Mouse (Mus musculus) liver, adult 2 months (tissue): ENCODE data around the gene Ndufaf1.

Experiments
- CTCF ChIP-seq: fragments of 200-500 bp; IDR thresholded peaks from 2 replicates; pipeline ENCODE4 v1.5.1; 2011; ENCODE audit warnings: low read depth, low read length, control low read depth
- POLR2A ChIP-seq: fragments of 200-500 bp; IDR thresholded peaks from 2 replicates; pipeline ENCODE4 v1.6.1; 2011; ENCODE audit warnings: low read length, control low read depth; ENCODE audit not compliant: insufficient read depth; ENCODE audit errors: extremely low read depth

DNA sequence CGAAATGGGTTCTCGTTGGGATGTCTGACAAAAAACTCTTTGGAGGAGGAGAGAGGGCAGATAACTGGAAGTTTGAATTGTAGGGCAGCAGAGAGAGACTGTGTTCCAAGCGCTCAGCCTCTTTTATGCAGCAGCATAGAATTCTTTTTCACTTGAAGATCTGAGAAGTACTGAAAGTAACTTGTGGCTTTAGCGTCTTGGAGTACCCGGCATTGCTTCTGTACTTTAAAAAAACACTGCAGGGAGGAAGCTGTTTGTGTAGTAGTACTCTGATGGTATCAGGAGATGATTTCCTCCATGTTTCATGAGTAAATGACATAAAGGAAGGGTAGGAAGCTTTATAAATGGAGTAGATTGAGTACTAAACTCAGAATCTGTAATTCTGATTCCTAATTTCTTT lies 13.2 kb upstream of the Ndufaf1 start:
- TF ChIP-seq CTCF (no peak), POLR2A (no peak)
